Mouse (Mus musculus) CD4-positive, CD25-positive, alpha-beta regulatory T cell, adult 2 months (primary cell): ENCODE measurements around the gene Robo1.

Source experiments
- DNase-seq: peaks from one replicate; pipeline ENCODE4 v3.0.0-alpha.2; 2012; ENCODE audit warnings: low read depth, low spot score

Gene Robo1

DNA sequence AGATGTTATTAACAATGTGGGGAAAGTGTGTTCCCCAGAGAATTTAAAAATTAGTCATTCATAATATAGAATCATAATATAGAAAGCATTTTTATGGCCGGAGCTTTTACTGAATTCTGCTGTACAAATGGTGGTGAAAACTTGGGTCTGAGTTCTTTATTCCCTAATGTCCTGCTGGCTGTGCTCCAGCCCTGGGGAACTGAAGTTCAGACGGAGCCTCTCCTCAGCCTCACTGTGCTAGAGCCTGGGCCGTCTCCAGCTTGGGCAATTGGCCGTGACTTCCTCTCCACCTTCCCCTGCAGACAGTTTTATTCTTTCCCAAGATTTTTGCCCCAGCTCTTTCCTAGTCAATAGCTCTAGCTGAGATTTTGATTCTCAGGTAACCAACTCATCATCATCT, 429.0 kb downstream of the Robo1 start:
- no peak for DNase-seq

- DNase-seq = no peak
These were observed 432.1 kb downstream of the Robo1 start for GRCm38 (mm10) chr16:72740218-72740617.

DNA sequence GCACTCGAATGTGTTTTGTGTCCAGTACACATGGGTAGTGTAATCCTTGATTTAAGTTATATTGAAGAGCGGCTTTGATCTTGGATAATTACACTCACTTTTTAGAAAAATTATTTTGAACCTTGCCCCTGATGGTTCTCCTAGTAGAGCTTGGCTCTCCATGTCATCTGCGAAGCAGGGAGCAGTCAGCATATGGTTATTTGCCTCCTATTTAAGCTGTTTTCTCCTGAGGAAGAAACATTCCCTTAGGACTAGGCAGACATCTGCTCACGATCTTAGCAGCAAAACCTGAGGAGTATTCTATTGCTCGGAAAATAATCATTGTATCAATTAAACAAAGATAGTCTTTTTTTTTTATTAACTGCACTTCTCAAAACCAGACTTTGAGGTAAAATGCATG, 439.6 kb downstream of the Robo1 start:
- DNase-seq = no peak

GRCm38 (mm10) chr16:72765128-72765913, 457.2 kb downstream of the Robo1 start:
- no peak for DNase-seq

DNA sequence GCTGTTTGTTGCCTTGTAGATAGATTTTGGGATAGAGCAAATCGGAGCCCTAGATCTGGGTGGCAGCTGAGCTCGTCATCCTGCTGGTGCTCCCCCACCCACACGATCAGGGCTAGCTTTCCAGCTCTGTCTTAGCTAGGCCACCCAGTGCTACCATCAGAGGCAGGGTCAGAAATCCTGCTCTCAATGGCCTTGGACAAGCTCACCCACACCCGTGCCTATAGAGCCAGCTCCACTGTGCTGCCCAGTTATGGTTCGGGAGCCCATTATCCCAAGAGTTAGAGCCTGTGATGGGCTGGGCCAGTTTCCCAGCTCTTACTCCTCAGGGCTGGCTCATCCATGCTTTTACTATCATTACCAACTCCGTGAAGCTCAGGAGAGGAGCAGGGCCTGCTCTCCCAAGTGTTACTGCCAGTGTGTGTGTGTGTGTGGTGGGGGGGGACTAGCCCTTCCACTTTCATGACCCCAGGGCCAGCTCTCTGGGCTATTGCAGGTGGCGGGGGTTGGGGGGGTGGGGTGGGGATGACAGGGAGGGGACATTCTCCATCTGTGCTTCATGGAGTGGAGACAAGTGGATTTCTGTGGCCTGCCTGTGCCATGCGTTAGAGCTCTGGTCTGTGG, 461.2 kb downstream of the Robo1 start:
- DNase-seq = no peak

DNA sequence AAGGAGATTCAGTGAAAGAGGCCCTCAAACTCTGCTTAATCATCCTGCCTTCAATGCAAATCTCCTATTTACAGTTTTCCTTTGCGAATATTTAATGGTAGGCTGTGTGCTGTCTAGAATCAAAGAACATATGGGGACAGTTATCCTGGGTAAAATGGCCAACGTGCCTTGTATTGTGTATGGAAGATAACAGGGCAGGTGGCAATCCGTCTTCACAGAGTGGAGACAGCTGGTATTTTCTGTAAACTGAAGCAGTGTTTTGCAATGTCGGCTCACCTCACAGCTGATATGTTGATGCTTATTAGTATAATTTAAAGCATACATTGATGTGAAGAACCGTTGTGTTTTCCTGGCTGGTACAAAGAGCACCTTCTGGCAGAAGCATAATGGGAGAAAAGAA, 464.2 kb downstream of the Robo1 start:
- no peak for DNase-seq

DNA sequence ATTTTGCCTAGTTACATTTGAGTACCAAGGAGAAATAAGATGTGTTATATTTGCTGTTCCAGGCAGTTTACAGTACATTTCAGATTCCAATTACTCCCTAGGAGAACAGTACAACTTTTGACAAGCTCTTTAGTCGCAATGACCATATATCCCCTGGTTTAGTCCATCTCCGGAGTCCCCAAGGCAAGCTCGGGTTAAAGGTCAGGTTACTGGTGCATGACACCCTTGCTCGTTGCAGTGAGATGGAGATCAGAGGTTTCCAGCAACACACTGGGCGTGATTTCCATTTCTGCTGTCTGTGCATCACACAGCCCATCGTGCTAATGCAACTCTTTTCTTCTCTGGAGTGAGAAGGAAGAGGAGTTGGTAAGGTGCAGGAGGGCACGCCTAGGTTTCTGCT, 464.9 kb downstream of the Robo1 start:
- DNase-seq = no peak

- no peak for DNase-seq
These were observed 470.4 kb downstream of the Robo1 start for GRCm38 (mm10) chr16:72778520-72778919.

- DNase-seq = no peak
These were observed 474.1 kb downstream of the Robo1 start for GRCm38 (mm10) chr16:72782171-72782570.

DNA sequence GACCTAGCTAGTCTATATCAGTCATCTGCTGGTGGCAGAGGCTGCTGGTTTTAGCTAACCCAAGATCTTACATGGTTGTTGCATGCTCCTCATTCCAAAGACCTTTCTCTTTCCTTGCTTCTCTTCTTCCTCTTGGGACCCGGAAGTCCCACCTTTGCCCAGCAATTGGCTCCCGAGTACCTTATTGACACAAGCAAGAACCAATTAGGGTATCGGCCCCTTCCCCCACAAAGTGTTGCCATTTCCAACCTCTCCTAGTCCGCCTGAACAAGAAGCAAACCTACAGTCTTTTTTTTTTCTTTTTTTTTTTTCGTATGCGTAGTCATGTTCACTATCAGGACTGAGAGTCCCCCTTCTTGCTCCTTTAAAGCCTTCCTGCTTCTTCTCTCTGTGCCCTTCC, 478.0 kb downstream of the Robo1 start:
- DNase-seq = no peak

DNA sequence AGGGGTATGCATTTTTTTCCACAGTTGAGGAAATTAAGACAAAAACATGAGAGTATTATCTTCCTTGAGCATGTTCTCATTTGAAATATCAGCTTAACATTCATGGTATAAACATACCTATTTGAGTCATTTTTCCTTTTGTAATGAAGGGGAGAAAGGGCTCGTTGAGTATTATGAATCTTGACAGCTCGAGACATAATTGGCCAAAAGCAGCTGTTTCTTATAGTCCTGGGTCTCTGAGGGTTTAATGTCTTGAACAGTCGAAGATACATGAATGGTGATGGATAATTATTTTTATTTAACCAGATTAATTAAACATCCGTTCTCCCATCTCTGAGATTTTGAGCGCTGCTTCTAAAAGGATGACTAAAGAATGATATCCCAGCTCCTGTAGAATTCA, 478.5 kb downstream of the Robo1 start:
- no peak for DNase-seq

GRCm38 (mm10) chr16:72788017-72788416, 479.9 kb downstream of the Robo1 start:
- no peak for DNase-seq

- no peak for DNase-seq
These were observed 483.1 kb downstream of the Robo1 start for GRCm38 (mm10) chr16:72791181-72791705.

DNA sequence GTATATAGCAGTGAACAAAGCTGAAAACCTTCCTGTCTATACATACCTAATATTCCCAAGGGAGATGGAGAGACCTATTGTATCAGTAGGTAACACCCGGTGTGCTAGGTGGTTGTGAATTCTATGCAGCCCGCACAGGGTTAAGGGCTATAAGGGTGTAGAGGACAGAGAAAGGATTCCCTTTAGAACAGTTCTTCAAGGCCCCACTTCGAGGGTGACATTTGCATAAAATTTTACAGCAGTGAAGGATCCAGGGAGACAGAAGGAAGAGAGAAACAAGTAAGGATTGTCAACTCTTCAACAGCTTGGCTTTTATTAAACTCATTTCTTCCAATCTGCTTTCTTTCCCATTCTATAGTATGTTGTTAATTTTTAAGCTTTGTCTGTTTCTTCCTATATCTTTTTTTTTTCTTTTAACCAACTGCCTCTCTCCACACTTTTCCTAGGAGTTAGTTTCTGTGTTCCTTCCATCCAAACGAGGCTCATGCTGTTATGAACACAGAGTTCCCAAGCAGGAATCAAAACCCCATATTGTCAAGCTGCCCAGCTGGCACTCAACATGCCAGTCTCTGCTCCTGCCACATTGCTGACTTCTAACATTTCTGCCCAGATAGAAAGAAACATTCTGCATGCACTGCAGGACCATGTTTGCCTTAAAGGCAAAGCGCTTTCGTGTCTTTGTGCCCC, 486.7 kb downstream of the Robo1 start:
- DNase-seq = no peak

DNA sequence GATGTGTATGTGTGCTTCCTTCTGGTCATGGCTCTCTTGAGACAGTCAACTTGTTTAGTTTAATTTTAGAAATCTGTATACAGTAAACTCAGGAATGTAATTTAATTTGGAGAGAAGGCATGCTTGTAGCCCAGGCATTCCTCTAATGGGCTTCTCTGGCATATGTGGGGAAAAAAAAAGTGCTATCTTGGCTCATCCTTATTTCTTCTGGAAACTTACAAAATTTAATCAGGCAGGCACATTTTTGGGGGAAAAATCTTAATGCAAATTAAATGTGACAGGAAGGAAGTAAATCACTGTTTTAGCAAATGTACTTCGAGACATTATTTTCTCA, 487.2 kb downstream of the Robo1 start:
- DNase-seq = no peak

- DNase-seq = no peak
These were observed 490.4 kb downstream of the Robo1 start for GRCm38 (mm10) chr16:72798405-72798949.

DNA sequence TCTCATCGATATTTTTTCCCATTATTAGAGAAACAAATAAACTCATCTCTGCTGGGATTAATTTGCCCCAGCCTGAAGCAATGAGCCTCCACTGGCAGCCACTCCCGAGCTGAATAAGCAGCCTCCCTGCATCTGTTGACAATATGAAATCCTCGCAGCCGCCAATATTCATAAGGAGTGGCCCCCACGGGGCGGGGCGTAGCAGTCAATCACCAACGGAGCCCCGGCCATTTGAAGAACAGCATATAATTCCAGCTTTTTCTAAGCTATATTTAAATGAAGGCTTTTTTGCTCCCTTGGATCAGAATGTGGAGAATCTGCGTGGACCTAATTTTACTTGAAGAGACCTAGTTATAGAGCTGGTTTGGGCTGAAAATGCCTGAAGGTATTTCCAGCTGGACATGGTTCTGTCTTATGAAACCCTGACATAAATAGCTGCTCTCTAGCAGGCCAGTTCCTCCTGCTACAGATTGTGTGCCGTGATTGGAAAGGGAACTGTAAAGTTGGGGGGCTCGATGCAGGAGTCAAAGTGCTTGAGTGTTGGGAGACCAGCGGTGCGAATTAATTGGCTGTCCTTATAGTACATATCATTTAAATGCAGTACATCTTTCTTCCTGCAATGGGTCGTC, 492.1 kb downstream of the Robo1 start:
- DNase-seq = no peak

DNA sequence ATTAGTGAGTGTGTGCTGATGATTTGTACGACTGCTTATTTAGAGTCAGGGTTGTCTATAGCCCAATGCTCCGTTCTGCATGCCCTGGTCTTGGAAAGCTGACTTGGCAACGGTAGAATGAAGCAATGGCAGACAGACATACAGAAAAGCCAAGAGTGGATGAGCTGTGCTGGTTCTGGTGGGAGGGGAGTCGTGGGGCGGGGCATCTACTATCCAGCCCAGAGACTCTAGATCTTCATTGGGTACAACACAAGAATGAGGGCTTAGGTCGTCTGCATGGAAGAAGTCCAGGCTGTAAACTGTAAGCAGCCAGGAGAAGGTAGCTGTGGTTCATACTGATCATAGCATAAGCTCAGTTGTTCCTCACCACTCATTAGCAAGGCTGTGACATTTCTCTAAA, 492.7 kb downstream of the Robo1 start:
- DNase-seq = no peak

GRCm38 (mm10) chr16:72808351-72808750, 500.2 kb downstream of the Robo1 start:
- no peak for DNase-seq

- DNase-seq = no peak
These were observed 502.8 kb downstream of the Robo1 start for GRCm38 (mm10) chr16:72810942-72811341.

GRCm38 (mm10) chr16:72811494-72811893, 503.4 kb downstream of the Robo1 start:
- no peak for DNase-seq

- DNase-seq = no peak
These were observed 503.8 kb downstream of the Robo1 start for GRCm38 (mm10) chr16:72811908-72812307.
